Mouse (Mus musculus) heart, adult 8-10 months (tissue): ENCODE data around the gene Rarb. TPM values are rescaled to one million over a fixed set of nuclear protein-coding genes. Genes with fewer than 3 reads are reported as not detected.

Experiments
- DNase-seq: peaks from one replicate; pipeline ENCODE4 v3.0.0; 2022; ENCODE audit warnings: low spot score
- total RNA-seq, 4 experiments: library from RNA; stranded (reverse); gene quantifications; 2 replicates each; pipeline ENCODE4 v1.2.4; 2022

The Rarb gene
- total RNA-seq, 4 experiments from 2014 or later: 15.3 to 18.2 (median 17.3) TPM

- DNase-seq: no peak
Measured at GRCm38 (mm10) chr14:16735331-16736012, 83.5 kb downstream of the Rarb start.

GRCm38 (mm10) chr14:16733595-16734298 is 85.2 kb downstream of the Rarb start:
- no peak for DNase-seq

DNA sequence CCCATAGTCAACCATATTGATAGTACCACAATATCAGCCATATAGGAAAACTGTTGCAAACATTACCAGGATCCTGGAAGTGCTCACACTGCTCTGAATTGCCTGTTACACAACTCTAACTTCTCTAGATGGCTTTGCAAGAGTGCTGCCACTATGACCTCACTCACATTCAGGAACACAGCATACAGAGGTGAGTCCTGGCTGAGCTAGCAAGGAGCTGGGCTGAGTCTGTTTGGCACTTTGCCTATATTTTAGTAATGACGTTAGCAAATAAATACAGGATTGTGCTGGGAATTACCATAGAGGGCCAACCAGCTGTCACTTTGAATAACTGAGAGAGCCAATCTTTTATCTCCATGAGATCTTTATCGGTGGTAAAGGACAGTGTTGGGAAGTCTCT is 86.9 kb downstream of the Rarb start:
- DNase-seq: no peak

GRCm38 (mm10) chr14:16728175-16728838 is 90.6 kb downstream of the Rarb start:
- DNase-seq: no peak

GRCm38 (mm10) chr14:16723991-16724390 is 95.0 kb downstream of the Rarb start:
- no peak for DNase-seq

DNA sequence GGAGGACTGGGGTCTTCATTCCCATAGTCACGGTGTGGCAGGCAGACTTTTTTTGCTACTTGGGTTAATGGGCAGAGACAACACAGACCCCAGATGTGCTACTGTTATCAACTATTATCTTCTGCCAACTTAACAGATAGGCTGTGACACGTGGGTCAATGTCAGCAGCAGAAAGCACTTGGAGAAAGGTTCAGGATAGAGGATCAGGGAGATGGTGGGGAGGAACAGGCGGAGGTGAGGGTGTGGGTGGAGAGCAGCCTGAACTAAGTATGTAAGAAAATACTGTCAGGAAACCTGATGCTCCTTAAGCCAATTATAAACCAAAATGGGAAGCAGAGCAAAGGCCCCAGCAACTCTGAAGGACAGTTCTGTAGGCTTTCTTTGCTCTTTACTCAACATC is 101.1 kb downstream of the Rarb start:
- no peak for DNase-seq

DNA sequence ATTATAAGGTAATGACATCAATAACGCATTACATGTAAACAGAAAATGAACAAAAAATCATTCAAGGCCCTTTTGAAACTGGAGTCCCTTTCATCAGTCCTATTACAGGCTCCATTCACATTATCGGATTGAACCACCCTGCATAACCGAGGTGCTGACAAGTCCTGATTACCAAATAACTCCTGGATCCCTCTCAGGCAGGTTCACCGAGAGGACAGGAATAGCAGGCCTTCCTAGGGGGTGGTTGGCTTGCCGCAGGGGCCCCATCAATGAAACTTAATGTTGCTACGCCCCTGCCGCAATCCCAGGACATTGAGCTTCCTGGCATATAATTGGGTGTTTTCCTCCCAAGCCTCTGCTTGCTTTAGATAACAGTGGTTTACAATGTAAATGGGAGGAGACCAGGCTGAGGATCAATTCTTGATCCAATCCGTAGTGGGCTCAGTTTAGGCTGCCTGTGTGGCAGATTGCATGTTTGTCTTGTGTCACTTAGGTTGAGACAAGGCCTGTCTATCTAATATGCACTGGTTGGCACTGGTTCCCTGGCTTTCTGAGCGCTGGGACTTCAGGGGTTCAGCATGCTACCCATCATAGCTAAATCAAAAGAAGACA is 104.5 kb downstream of the Rarb start:
- no peak for DNase-seq

DNA sequence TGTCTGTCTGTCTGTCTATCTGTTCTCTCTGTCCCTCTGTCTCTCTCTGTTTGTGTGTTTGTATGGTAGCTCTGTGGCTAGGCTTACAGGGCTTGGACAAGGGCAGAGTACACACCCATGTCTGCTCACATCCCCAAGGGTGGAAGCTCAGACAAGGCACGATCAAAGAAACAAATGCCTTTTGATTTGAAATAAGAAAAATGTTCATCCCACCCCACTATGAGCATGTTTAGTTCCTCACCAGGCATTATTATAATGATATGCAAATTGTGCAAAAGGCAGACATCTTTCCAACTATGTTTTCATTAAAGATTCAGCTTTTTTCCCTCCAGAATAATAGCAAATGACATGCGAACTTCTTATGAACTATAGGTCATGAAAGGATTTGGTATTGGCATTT is 105.2 kb downstream of the Rarb start:
- DNase-seq: no peak

- no peak for DNase-seq
Measured at GRCm38 (mm10) chr14:16699228-16699627, 119.7 kb downstream of the Rarb start.

DNA sequence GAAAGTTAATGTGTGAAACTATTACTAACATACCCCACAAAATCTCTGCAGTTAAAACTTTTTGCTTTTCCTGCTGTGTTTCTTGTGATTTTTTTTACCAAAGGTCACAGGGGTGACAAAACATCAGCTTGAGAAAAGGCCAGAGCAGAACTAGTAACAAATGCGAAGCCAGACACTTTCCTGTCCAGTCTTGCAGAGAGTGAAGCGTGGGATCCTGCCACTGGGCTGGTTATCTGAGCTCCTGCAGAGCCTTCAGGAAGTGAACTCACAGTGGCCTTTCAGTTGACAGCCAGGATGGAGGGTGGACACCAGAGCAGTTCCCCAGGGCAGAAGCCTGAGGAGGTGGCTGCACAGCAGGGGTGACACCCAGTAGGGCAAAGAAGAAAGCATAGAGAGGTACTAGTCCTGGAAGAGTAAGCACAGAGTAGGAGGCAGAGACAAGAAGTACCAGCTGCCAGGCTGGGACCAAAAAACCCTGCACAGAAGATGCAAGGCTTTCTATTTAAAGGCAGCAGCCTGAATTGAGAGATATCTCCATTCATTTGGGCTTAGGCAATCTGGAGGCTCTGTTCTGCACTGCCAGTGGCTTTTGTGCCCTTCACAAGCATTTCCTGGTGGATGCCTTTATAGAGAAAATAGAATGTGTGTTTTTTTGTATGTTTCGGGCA is 123.4 kb downstream of the Rarb start:
- peak; percentile 44 for DNase-seq

DNA sequence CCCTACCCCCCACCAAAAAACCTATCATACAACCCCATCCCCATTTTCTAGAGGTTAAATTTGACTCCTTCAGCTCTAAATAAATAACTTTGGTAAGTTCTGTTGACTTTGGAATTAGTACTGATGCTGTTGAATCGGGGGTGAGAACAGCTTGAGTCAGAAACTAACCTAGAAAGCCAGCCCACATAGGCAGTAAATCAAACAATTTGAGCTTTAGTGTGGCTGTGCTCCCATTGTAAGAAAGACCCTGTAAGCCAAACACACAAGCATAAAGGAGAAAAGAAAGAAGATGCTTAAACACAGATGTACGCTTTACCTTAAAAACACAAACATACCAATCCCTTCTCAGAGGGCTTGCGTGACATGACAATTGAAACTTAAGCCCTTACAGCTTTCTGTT is 140.6 kb downstream of the Rarb start:
- no peak for DNase-seq

GRCm38 (mm10) chr14:16677081-16677480 is 141.9 kb downstream of the Rarb start:
- no peak for DNase-seq

GRCm38 (mm10) chr14:16670571-16670970 is 148.4 kb downstream of the Rarb start:
- DNase-seq: no peak

DNA sequence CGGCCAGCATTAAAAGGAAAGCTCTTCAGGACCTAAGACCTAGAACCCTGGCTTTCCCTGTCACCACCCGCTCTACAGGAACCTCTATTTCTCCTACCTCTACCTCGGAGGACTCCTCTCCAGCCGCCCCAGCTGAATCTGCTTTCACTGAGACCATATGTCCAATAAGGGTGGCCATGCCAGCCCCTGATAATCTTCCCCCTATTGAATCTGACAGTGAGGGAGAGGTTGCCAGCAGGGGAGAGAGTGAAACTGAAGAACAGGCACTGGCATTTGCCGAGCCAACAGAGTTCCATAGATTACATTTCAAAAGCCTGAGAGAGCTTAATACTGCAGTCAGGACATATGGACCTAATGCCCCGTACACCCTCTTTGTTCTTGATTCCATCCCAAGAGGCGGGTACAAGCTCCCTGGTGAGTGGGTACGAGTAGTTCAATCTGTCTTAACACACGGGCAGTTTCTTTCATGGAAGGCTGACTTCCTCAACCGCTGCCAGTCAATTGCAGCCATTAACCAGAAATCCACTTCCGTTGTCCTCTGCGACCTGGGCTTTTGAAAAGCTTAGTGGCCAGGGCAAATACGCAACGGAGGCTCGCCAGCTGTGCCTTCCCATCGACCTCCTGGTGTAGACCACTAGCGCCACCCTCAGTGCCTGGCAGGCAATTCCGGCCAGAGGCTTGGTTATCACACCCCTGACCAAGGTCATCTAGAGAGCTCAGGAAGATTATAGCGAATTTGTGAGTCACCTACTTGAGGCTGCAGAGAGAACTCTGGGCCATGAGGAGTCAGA is 179.6 kb downstream of the Rarb start:
- DNase-seq: no peak

DNA sequence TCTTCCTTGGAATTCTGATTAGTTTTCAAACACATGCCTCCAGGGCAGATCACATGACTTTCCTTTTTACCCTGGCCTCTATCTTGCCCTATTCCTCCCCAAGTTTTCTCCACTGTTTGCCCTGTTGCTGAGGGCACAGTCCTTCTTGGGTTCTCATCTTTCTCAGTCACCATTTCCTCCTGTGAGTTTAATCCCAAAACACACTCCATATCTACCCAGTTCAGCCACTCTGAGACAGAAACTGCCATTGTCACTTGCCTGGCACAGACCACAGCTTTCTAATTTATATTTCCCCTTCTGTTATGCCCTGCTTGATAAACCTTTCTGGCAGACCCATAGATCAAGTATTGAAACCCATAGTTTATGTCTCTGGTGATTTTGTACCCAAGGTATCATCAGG is 205.0 kb downstream of the Rarb start:
- DNase-seq: no peak

- no peak for DNase-seq
Measured at GRCm38 (mm10) chr14:16605480-16605879, 213.5 kb downstream of the Rarb start.

DNA sequence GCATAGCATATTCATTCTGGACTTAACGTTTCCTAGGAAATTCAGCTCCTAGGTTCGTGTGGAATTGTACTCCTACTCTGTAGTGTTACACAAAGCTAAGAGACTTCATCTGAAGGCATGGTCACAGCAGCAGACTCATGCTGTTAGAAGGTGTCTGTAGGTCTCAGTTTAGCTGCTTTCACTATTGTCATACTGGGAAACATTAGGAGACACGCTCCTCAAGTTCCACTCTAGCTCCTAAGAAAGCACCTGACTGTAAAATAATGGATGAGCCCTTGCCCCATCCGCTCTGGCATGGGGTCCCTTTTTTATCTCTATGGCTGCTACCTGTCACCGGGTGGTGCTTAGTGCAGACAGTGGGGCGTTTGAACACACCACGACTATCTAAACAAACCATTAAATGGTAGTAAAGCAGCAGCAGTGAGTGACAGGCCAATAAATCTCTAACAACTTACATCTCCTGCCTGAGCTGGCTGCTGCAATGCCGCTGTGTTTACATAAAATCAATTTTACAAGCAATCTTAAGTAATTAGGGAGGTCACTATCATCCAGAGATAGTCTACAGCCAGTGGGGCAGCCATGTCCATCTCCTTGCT is 214.4 kb downstream of the Rarb start:
- no peak for DNase-seq

- DNase-seq: peak; percentile 7
Measured at GRCm38 (mm10) chr14:16603040-16603590, 215.8 kb downstream of the Rarb start.

DNA sequence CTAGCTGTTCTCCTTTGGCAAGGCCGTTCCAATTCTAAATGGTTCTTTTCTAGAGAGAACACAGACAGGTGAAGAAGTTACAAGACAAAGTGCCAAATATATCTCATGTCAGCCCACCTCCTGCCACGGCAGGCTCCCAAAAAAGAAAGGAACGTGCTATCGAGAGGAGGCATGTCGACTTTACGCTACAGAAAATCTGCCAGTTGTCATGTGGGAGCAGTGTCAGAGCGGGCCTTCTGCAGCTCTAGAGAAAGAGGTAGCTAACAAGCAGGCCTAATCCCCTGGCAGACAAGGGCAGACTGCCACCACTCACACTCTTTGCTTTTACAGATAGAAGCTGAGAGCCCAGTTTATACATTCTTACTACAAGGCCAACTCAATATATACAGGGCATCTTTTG is 219.7 kb downstream of the Rarb start:
- DNase-seq: peak; percentile 48

DNA sequence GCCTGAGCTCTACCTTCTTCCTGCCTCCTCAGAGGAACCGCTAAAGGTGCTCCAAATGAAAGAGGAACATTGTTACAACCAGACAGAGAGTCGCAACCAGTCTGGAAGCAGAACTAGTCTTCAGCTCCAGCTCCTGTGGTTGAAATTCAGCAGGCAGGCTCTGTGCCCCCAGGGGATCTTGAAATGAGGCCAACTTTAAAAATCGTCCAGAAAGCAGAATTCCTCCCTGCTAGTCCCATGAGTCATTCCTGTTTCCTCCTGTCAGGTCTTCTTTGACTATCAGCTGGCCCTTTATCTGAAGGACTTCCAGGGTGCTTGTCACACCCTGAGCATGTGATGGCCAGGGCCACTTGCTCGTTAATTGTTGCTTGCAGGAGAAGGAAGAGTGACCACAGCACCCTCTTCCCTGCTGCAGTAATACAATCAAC is 220.9 kb downstream of the Rarb start:
- DNase-seq: peak; percentile 58
